Mouse (Mus musculus) liver, embryonic 16.5 days (tissue): ENCODE measurements around the gene Ufsp2. TPM values are rescaled to one million over a fixed set of nuclear protein-coding genes. Genes with fewer than 3 reads are reported as not detected.

Source experiments
- ATAC-seq: fragments of 200-750 bp; cut with Nextera tagmentation; 2 replicates; pipeline ENCODE4 v1.8.0; 2017; ENCODE audit warnings: low read depth, mild to moderate bottlenecking, moderate number of reproducible peaks, moderate library complexity
- H3K27ac ChIP-seq: fragments of 300-500 bp; sonication (generic); 2 replicates; pipeline ENCODE4 v1.5.1; 2014; ENCODE audit warnings: mild to moderate bottlenecking, low read length
- H3K27me3 ChIP-seq: fragments of 300-500 bp; sonication (generic); 2 replicates; pipeline ENCODE4 v1.6.1; 2014; ENCODE audit warnings: low read depth, low read length, mixed read lengths; ENCODE audit not compliant: control insufficient read depth, insufficient read depth
- H3K36me3 ChIP-seq: fragments of 300-500 bp; sonication (generic); 2 replicates; pipeline ENCODE4 v1.6.1; 2014; ENCODE audit warnings: mild to moderate bottlenecking; ENCODE audit not compliant: control insufficient read depth, insufficient read depth
- H3K4me1 ChIP-seq: fragments of 300-500 bp; sonication (generic); 2 replicates; pipeline ENCODE4 v1.6.1; 2014; ENCODE audit warnings: low read depth, low read length, mixed read lengths; ENCODE audit not compliant: control insufficient read depth
- H3K4me2 ChIP-seq: fragments of 300-500 bp; sonication (generic); 2 replicates; pipeline ENCODE4 v1.6.1; 2014; ENCODE audit warnings: low read depth, low read length, mixed read lengths
- H3K4me3 ChIP-seq: fragments of 300-500 bp; sonication (generic); 2 replicates; pipeline ENCODE4 v1.5.1; 2014; ENCODE audit warnings: low read depth, mild to moderate bottlenecking, low read length
- H3K9ac ChIP-seq: fragments of 300-500 bp; sonication (generic); 2 replicates; pipeline ENCODE4 v1.6.1; 2014; ENCODE audit warnings: low read depth, low read length
- H3K9me3 ChIP-seq: fragments of 300-500 bp; sonication (generic); replicated peaks from 2 replicates; pipeline ENCODE4 v1.6.1; 2016; ENCODE audit warnings: low read length; ENCODE audit not compliant: control insufficient read depth
- WGBS: fragments of 180-500 bp; shearing (Covaris S2); extraction: QIAGEN DNeasy Blood & Tissue Kit; methylation state at CpG from one replicate; pipeline ENCODE4 v1.1.7; 2014; ENCODE audit not compliant: insufficient replicate concordance; 5-methylcytosine and 5-hydroxymethylcytosine counted together
- polyA plus RNA-seq: library from polyadenylated mRNA; unstranded; fragments of >200 nt; fragmentation: Nextera tagmentation; extraction: Ambion mirVana; gene quantifications from 2 replicates; pipeline ENCODE4 v1.2.1, GENCODE M21; 2015

Gene Ufsp2
- polyA plus RNA-seq, 1 experiment from 2014 or later, result 33.7 TPM

DNA sequence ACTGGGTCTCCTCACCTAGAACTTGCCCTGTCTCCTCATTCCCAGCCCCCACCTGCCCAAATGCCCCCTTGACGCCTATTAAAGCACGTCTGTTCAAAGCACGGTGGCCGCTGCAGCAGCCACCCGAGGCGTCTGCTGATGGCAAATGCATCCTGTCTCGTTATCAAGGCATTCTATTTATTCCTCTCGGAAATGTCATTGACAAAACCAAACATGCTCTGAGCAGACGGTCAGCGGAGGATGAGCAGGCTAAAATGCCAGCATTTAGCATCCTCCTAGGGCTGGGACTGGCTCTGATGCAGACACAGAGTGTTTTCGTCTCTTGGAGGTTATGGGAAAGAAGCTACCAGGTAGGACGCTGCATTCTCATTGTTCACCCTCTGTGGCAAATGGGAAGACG is 64.9 kb downstream of the Ufsp2 start:
- 72% methylated on average over 13 of the region's 13 CpGs for WGBS
- no peak for ATAC-seq
- H3K36me3 ChIP-seq, result no peaks in the 10 kb centered on the region

More for the DNA sequence above, 64.9 kb downstream of the Ufsp2 start:
- no peaks in the 10 kb centered on the region for H3K4me1 ChIP-seq
- H3K4me2 ChIP-seq, result no peak overlapping the region
- H3K4me3 ChIP-seq, result no peak overlapping the region
- no peaks in the 10 kb centered on the region for H3K9me3 ChIP-seq
- no peaks in the 10 kb centered on the region for H3K27me3 ChIP-seq
- H3K9ac ChIP-seq, result no peak overlapping the region
- H3K27ac ChIP-seq, result no peak overlapping the region

Other genes with a start within 250 kb of the Ufsp2 start
- 2.9 and 5.1 TPM in 2 replicates for gene Pdlim3, start 90.1 kb upstream of the Ufsp2 start, polyA plus RNA-seq
- gene Ccdc110, start 40.9 kb upstream of the Ufsp2 start, polyA plus RNA-seq, result not detected in 2 replicates
- 0.40 and 0.68 TPM in 2 replicates for gene 1700029J07Rik, start 276 bp upstream of the Ufsp2 start, polyA plus RNA-seq
- gene Lrp2bp, start 23.8 kb downstream of the Ufsp2 start, polyA plus RNA-seq, result 0.05 TPM in 1 of 2 replicates, not detected in the other
- 6.1 and 7.8 TPM in 2 replicates for gene Ankrd37, start 30.2 kb downstream of the Ufsp2 start, polyA plus RNA-seq
- gene Cfap97, start 176.2 kb downstream of the Ufsp2 start, polyA plus RNA-seq, result 6.2 and 6.9 TPM in 2 replicates
- 2.5 and 3.0 TPM in 2 replicates for gene Snx25, start 176.6 kb downstream of the Ufsp2 start, polyA plus RNA-seq
- 87.9 and 92.4 TPM in 2 replicates for gene Slc25a4, start 235.8 kb downstream of the Ufsp2 start, polyA plus RNA-seq